Mouse (Mus musculus) stomach, postnatal 0 days (tissue): Measurements from ENCODE around the gene Dffa.

ENCODE experiments used
- CTCF ChIP-seq: IDR thresholded peaks from 2 replicates; pipeline ENCODE4 v1.5.1; 2016; ENCODE audit warnings: antibody characterized with exemption, low read depth, mild to moderate bottlenecking, moderate library complexity
- EP300 ChIP-seq: optimal IDR thresholded peaks from 2 replicates; pipeline ENCODE3; 2016; ENCODE audit warnings: antibody characterized with exemption

DNA sequence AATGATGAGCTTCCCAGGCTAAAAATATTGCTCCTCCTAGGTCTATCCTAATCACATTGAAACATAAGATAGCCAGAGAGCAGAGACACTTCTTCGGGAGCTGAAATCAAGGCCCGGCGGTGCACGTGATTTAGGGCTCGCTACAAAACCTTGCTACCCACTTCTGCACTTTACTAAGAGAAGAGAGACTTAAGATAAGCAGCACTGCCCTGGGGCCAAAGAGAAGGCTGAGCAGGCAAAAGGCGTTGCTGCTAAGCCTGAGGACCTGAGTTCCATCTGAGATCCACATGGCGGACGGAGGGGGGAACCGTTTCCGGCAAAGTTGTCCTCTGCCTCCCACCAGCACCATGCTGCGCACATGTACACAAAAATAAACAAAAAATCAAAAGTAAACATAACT, 5.4 kb upstream of the Dffa start:
- no peak for TF ChIP-seq CTCF
- TF ChIP-seq EP300, result no peak
